Mouse (Mus musculus): ENCODE measurements around the gene Ptgr2. TPM values are rescaled to one million over a fixed set of nuclear protein-coding genes. Genes with fewer than 3 reads are reported as not detected.

The Ptgr2 gene
- total RNA-seq, 2 experiments from 2014 or later = 39.0 to 42.7 TPM

- no peak for TF ChIP-seq CTCF (conservative IDR thresholded peaks at IDR 0.05)
- no peak for DNase-seq (ENCODE audit: low spot score in 2 of 2)
- no peak overlapping the region for H3K4me3 ChIP-seq
- no peak overlapping the region for H3K27ac ChIP-seq
These were observed 8.7 kb upstream of the Ptgr2 start for GRCm38 (mm10) chr12:84276288-84276687.

GRCm38 (mm10) chr12:84276799-84277198 is 8.2 kb upstream of the Ptgr2 start:
- no peak for DNase-seq (ENCODE audit: low spot score in 2 of 2)
- no peak overlapping the region for H3K4me3 ChIP-seq
- peak; percentile 52 for TF ChIP-seq CTCF (conservative IDR thresholded peaks at IDR 0.05)
- H3K27ac ChIP-seq = no peak overlapping the region

DNA sequence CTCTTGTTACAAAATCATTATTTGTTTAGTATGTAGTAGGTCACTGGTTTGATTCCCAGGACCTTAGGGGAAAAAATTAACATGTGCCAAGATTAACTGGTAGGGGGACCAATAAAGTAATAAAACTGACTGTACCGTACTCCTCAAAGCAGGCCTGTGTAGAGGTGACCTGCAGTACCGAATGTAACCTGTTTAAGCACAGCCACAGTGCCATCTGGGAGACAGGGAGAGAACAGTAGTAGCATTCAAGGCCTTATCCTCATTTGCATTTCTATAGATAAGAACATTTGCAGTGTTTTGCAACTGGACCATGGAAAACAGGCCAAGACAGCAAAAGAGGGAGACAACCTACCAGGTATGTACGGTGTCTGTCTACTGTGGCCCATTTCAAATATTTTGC is 7.2 kb upstream of the Ptgr2 start:
- H3K27ac ChIP-seq = no peak overlapping the region

GRCm38 (mm10) chr12:84278901-84279300 is 6.1 kb upstream of the Ptgr2 start:
- H3K4me3 ChIP-seq = no peak overlapping the region

More for the DNA sequence above, 7.2 kb upstream of the Ptgr2 start:
- H3K4me3 ChIP-seq = no peak overlapping the region
- DNase-seq (ENCODE audit: low spot score in 2 of 2) = no peak
- peak; percentile 26 for TF ChIP-seq CTCF (conservative IDR thresholded peaks at IDR 0.05)

DNA sequence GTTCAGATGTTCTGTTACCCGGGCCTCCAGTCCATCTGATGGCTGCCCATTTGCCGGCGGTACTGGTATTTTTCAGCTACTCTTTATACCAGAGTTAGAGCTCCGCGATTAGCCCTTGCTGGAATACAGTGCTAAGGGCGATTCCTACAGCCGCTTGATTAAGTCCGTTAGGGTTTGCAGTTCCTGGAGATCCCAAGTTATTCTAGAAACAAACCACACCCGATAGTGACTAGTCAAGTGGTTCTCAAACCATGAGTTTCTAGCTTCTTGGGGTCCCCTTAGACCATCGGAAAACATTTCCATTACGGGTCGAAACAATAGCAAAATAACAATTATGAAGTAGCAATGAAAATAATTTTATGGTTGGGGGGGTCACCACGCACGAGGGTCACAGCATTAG is 641 bp upstream of the Ptgr2 start:
- no peak for DNase-seq (ENCODE audit: low spot score in 2 of 2)
- Histone ChIP-seq H3K27ac (peak overlapping the region; percentile 88; the same call in 1 of the 2 replicates), H3K4me3 (peak overlapping the region; percentile 66)
- no peak for TF ChIP-seq CTCF (conservative IDR thresholded peaks at IDR 0.05)

More at GRCm38 (mm10) chr12:84278901-84279300, 6.1 kb upstream of the Ptgr2 start:
- H3K27ac ChIP-seq = no peak overlapping the region
- peak in 1 of 2 experiments; percentile 7 for DNase-seq (ENCODE audit: low spot score in 2 of 2)
- TF ChIP-seq CTCF (conservative IDR thresholded peaks at IDR 0.05) = no peak

DNA sequence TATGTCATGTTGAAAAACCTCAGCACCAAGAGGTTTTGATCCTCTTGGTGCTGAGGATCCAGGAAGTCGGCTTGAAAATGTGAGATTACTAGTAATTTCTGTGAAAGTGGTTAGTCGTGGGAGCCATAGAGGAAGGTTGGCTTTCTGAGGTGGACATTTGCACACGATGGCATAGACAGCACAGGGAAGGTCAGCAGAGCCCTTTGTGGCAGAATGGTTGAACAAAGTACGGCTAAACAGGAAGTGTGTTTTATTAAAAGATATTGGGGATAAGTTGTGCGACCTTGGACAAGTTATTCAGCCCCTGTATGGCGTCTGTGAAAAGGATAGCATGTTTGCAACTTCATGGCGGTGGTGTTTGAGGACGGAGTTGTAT is 549 bp downstream of the Ptgr2 start:
- Histone ChIP-seq H3K4me3 (peak overlapping the region; percentile 66), H3K27ac (peak overlapping the region; percentile 88)
- no peak for DNase-seq (ENCODE audit: low spot score in 2 of 2)
- TF ChIP-seq CTCF (conservative IDR thresholded peaks at IDR 0.05) = no peak

GRCm38 (mm10) chr12:84288461-84288860 is 3.4 kb downstream of the Ptgr2 start:
- Histone ChIP-seq H3K27ac (no peak overlapping the region), H3K4me3 (no peak overlapping the region)
- TF ChIP-seq CTCF (conservative IDR thresholded peaks at IDR 0.05) = peak; percentile 69
- DNase-seq (ENCODE audit: low spot score in 2 of 2) = peak in 1 of 2 experiments; percentile 34

GRCm38 (mm10) chr12:84297851-84298250 is 12.8 kb downstream of the Ptgr2 start:
- H3K27ac ChIP-seq = no peak overlapping the region
- TF ChIP-seq CTCF (conservative IDR thresholded peaks at IDR 0.05) = no peak
- no peak overlapping the region for H3K4me3 ChIP-seq
- no peak for DNase-seq (ENCODE audit: low spot score in 2 of 2)

DNA sequence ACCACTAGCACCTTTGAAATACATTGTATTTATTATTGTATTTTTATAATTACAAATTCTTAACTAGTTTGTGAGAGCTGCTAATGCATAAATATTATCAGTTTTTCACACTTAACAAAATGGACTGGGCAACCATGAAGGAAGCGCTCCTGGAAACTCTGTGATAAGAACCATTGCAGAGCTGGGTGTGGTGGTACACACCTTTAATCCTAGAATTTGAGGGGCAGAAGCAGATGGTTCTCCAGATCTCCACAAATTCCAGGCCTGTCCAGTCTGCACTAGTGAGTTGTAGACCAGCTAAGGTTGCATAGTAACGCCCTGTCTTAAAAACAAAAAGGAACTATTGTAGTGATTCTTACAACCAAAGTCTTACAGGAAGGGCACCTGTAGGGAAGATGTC is 14.2 kb downstream of the Ptgr2 start:
- TF ChIP-seq CTCF (conservative IDR thresholded peaks at IDR 0.05) = no peak
- no peak for DNase-seq (ENCODE audit: low spot score in 2 of 2)
- Histone ChIP-seq H3K27ac (no peak overlapping the region), H3K4me3 (no peak overlapping the region)

- Histone ChIP-seq H3K4me3 (no peak overlapping the region), H3K27ac (no peak overlapping the region)
- TF ChIP-seq CTCF (conservative IDR thresholded peaks at IDR 0.05) = no peak
- no peak for DNase-seq (ENCODE audit: low spot score in 2 of 2)
These were observed 19.1 kb downstream of the Ptgr2 start for GRCm38 (mm10) chr12:84304101-84304500.

DNA sequence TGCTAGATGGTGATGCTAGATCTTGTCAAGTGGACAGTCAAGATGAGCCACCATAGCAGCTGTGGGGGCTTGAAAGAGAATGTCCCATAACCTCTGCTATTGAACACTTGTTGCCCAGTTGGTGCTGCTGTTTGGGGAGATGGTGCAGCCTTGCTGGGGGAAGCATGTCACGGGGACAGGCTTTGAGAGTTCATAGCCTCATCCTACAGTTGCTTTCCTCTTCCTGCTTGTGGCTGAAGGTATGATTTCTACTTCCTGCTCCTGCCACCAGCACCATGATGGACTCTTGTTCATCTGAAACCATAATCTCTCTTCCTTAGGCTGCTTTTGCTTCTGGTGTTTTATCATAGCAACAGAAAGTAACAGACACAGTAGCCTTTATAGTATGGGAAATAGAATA is 19.5 kb downstream of the Ptgr2 start:
- no peak for TF ChIP-seq CTCF (conservative IDR thresholded peaks at IDR 0.05)
- Histone ChIP-seq H3K4me3 (no peak overlapping the region), H3K27ac (no peak overlapping the region)
- no peak for DNase-seq (ENCODE audit: low spot score in 2 of 2)

- no peak for TF ChIP-seq CTCF (conservative IDR thresholded peaks at IDR 0.05)
- Histone ChIP-seq H3K4me3 (no peak overlapping the region), H3K27ac (no peak overlapping the region)
- no peak for DNase-seq (ENCODE audit: low spot score in 2 of 2)
These were observed 26.3 kb downstream of the Ptgr2 start for GRCm38 (mm10) chr12:84311306-84311705.

DNA sequence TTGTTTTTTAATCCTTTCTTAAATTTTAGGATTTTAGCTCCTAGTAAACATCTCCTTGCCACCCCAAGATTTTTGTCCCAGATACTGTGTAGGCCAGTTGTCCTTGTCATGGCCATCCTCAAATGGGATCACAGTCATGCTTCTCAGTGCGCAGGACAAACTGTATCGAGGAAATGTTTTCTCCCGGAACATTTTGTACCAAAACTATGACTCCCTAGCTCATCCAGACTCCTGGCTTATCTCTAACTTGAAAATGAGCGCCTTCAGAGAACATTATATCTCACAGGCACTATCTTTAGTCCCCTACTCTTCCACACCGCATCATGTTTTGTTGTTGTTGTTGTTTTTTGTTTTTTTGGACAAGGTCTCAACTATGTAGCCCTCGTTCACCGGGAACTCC is 31.0 kb downstream of the Ptgr2 start:
- DNase-seq (ENCODE audit: low spot score in 2 of 2) = no peak
- Histone ChIP-seq H3K27ac (peak overlapping the region; percentile 92), H3K4me3 (peak overlapping the region; percentile 99)
- no peak for TF ChIP-seq CTCF (conservative IDR thresholded peaks at IDR 0.05)

- peak; percentile 77 to 78 for DNase-seq (ENCODE audit: low spot score in 2 of 2)
These were observed 31.9 kb downstream of the Ptgr2 start, which contains the start of gene Zfp410 for GRCm38 (mm10) chr12:84316721-84317621. Zfp410 (plus strand) TSS chr12:84316852.

More at GRCm38 (mm10) chr12:84316721-84317621, 31.9 kb downstream of the Ptgr2 start, which contains the start of gene Zfp410:
- TF ChIP-seq CTCF (conservative IDR thresholded peaks at IDR 0.05) = no peak; the same call in 1 of the 2 replicates
- H3K27ac ChIP-seq = peak within 1 kb of the TSS; percentile 92
- H3K4me3 ChIP-seq = peak within 1 kb of the TSS; percentile 99

All from layer of hippocampus, adult 2 months (tissue).